Mouse (Mus musculus): ENCODE measurements around the gene Ifna6.
A peak's percentile ranks its signal among the peaks of the same experiment; 100 is the strongest.

Ifna6 gene

GRCm38 (mm10) chr4:88845334-88845733 is 18.1 kb downstream of the Ifna6 start:
- no peak for DNase-seq (ENCODE audit: low spot score)

DNA sequence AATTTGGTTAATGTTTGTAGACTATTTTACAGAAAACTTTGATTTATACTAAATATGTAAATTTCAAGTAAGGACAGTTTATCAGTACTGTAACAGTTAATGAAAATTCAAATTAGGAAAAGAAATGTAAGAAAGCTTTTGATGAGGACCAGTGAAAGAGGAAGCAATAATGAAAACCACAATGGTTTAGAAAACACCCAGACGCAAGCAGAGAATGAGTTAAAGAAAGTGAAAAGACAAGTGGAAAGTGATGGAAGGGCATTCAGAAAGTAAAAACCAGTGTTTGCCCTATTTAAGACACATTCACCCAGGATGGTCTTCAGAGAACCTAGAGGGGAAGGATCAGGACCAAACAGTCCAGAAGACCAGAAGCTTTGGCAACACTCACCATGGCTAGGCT is 22.5 kb downstream of the Ifna6 start, which contains the start of gene Ifna1:
TSS of gene Ifna1 (plus strand) at position 390 of the 400 bp plus-strand sequence.
- no peak for DNase-seq (ENCODE audit: low spot score)

GRCm38 (mm10) chr4:88851026-88851763 is 24.0 kb downstream of the Ifna6 start:
- DNase-seq (ENCODE audit: low spot score) = no peak

DNA sequence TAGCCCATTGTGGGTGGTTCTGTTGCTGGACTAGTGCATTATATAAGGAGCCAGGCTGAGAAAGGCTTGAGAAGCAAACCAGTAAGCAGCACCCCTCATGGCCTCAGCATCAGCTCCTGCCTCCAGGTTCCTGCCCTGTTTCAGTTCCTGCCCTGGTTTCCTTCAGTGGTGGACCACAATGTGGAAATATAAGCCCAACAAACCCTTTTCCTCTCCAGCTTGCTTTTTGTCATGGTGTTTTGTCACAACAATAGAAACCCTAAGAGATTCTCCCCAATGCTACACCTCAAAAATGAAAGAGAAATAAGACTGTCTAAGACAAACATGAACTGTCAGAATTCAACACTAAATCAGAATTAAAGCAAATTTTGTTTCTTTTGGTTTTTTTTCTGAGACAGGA is 32.0 kb downstream of the Ifna6 start:
- no peak for DNase-seq (ENCODE audit: low spot score)

GRCm38 (mm10) chr4:88863309-88863708 is 36.1 kb downstream of the Ifna6 start:
- DNase-seq (ENCODE audit: low spot score) = no peak

DNA sequence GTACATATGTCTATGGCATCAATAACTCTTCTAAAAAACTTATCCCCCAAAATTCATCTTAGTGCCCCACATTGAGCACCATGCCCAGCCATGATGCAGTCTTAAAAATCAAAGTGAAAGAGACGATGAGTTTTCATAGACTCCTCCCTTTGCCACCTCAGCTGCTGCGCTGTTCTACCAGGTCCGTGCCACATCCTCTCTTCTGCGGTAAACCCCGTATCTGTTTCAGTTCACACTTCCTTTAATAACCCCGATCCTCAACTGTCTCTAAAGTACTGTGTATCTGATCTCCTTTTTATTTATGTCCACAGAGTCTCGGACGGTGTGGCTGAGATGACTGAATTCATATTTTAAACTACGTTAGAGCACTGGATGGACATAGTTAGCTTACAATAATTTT is 37.4 kb downstream of the Ifna6 start:
- no peak for DNase-seq (ENCODE audit: low spot score)

DNA sequence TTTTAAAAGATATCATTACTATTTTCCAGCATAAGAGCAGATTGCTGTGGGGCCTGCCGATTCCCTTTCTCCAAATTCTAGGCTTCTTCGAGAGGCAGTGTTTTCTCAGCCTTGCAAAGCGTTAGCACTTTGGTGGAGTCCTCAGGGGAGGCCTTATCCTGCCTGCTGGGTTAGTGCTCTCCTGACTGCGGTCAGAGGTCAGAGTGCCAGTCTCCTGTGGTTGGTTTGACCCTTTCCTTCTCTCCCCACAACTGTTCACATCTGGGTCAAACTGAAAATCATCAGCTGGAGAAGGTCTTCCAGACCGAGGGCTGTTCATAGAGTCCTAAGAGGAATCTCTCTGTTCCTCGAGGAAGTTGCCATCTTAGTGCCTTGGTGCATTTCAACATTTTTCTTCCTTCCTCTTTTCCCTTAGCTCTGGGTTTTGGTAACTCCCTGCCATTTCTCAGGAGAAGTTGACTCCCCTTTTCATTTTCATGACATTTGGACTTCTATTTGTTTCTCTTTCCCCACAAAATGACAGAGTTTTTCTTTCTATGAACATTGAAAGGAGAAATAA is 37.9 kb downstream of the Ifna6 start:
- no peak for DNase-seq (ENCODE audit: low spot score)

DNA sequence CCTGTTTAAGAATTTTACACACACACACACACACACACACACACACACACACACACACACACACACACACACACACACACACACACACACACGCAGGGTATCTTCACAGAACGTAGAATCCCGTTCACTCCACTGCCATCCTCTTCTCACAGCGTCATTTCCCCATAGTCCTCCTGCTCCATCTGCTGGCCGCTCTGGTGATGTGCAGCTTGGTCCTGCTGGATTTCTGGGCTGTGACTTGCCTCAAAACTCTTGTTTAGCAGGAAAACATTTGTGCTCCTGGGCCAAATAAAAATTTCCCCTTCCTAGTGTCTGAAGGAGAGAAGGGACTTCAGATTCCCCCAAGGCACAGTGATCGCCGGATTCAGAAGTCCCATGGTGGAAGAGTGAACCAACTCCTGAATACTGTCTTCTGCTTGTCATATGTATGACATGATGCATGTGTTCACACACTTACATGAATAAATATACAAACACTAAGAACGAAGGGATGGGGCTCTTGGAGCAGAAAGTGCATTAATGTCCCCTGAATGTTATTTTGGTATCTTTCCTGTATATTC is 40.2 kb downstream of the Ifna6 start:
- DNase-seq (ENCODE audit: low spot score) = peak; percentile 78

DNA sequence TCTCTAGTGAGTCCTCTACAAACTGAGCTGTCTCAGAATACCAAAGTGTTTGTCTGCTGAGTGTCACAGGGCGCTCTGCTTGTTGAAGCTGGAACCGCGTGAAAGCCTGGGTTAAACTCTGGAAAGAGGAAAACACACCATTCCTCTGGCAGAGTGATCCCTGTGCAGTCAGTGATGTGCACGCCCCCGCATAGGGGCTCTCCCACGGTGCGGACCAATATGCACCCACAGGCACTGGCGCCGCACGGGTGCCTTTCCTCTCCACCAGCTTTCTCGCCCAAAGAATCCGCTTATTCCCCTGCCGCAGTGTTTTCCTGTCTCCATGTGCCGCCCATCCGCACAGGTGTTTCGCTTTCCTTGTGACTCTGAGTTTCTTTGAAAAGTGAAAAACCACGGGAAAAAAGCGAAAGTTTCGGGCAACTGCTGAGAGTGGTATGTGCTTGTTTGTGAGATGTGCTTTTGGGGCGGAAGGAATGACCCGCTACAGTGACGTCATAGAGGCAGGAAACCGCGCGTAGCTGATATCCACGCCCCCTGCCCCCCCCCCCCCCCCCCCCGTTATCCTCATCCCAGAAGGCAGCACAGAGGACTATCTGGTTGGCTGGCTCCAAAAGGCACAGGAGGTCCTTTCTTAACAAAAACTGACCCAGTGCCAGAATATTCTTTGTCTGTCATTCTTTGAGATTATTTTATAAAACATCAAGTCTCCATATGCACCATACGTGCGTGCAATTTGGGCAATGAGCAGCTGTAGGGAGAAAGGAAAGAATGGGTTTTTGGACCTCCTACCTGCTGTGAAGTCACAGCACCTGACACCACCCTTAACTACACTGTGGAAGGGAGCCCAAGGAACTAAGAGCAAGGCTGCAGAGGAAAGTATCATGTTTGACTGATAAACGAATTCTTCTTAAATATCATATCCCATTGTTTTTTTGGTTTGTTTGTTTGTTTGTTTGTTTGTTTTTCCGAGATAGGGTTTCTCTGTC is 41.0 kb downstream of the Ifna6 start:
- DNase-seq (ENCODE audit: low spot score) = no peak

GRCm38 (mm10) chr4:88872691-88873090 is 45.5 kb downstream of the Ifna6 start:
- peak; percentile 35 for DNase-seq (ENCODE audit: low spot score)

DNA sequence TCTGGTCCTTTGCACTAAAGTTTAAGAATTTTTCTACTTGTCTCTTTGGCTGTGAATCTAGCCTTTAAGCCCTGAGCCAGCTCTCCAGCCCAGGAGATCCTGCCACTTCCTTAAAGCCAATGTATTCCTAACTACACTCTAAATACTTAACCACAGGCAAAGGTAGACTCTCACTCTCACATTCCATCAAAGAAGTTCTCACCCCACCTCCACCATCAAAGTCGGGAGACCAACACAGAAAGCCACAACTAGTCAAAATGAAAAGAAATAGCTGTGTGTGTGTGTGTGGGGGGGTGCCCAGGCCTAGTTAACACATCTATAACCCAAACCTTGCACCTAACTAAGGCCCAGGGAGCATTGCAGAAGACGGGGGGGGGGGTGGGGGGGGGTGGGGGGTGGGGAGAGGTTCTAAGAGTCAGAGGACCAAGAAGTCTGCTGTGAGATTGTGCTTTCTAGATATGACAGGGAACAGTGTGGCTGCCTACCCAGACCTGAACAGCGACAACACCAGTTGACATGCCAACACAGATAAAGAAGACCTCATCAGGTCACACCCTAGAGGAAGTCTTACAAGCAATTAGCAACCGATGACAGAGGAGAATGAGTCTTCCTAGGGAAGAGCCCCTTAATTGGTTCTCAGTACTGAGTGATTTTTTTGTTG is 48.3 kb downstream of the Ifna6 start:
- DNase-seq (ENCODE audit: low spot score) = no peak

- DNase-seq (ENCODE audit: low spot score) = no peak
These were observed 49.3 kb downstream of the Ifna6 start for GRCm38 (mm10) chr4:88876520-88876919.

Data from layer of hippocampus, adult 11-12 months (tissue).